Mouse (Mus musculus): ENCODE results near the gene Arl5c.

Arl5c gene

GRCm38 (mm10) chr11:97996691-97997090, 710 bp upstream of the Arl5c start:
- no peak for DNase-seq (ENCODE audit: low spot score in 2 of 2)

GRCm38 (mm10) chr11:97994539-97995100, 1.4 kb downstream of the Arl5c start:
- peak; percentile 86 to 96 for DNase-seq (ENCODE audit: low spot score in 2 of 2)

GRCm38 (mm10) chr11:97988530-97989096, 7.4 kb downstream of the Arl5c start:
- peak; percentile 89 to 94 for DNase-seq (ENCODE audit: low spot score in 2 of 2)

- DNase-seq (ENCODE audit: low spot score in 2 of 2), result peak; percentile 93 to 98
These were observed 8.1 kb downstream of the Arl5c start for GRCm38 (mm10) chr11:97987551-97988526.

GRCm38 (mm10) chr11:97986738-97987465, 9.1 kb downstream of the Arl5c start:
- DNase-seq (ENCODE audit: low spot score in 2 of 2), result no peak

DNA sequence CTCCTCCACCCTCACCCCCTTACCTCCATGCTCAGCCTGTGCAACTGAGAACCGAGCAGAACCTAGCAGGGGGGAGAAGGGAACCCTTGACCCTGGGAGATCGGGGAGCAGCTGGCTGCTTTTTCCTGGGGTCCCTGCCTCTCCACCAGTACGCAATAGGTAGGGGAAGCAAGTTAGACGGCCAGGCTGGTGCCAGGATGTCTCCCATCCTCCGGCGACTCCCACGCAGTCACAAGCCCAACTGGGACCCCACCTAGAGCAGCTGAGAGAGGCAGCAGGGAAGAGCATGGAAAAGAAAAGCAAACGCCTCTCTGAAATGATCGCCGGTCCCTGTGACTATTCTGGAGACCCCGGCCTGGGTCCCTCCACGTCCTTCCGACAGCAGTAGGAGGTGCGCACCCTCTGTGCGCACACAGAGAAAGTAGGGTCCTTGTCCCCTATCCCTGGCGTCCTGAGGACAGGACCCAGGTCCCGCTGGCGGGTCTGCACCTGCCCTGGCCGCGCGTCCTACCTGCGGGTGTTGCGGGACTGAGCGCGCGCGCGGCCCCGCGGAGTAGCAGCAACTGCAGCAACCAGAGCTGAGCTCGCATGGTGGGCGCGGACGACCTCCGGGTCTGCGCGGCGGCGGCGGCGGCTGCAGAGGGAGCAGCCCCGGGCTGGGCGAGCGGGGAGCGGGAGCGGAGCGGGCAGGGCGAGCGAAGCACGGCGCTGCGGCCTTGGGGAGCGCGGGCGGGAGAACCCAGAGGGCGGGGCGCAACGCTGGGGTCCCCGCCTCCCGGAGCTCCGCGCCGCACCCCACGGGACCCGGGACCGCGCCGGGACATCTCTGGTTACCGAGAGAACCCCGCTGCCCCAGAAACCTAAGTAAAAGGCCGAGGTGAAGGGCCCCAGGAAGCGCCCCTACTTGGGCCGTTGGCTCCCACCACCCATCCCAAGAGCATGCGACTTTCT, 10.0 kb downstream of the Arl5c start, which contains the start of gene Plxdc1:
Gene Plxdc1, minus strand, starts transcription at position 718 of the 951 bp plus-strand sequence.
- DNase-seq (ENCODE audit: low spot score in 2 of 2), result peak; percentile 47 to 75

GRCm38 (mm10) chr11:97983983-97984382, 12.0 kb downstream of the Arl5c start:
- DNase-seq (ENCODE audit: low spot score in 2 of 2), result no peak

GRCm38 (mm10) chr11:97983506-97983905, 12.5 kb downstream of the Arl5c start:
- DNase-seq (ENCODE audit: low spot score in 2 of 2), result no peak

DNA sequence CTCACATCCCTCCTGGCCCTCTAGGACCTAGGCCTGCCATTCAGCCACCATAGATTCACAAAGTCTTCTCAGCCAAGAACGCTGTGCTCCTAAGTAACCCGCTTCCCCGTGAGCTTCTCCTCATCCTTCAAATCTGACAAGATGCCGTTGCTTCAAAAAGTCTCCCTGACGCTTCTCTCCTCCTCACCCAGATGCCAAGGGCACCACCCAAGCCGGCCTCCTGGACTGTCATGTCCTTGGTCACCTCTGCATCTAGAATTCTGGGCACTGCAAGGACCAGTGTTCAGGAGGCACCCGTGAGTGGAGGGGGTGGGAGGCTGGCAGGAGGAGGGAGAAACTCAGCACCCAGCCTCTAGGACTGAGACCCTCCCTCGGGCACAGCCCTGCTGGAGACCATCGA, 13.3 kb downstream of the Arl5c start:
- no peak for DNase-seq (ENCODE audit: low spot score in 2 of 2)

DNA sequence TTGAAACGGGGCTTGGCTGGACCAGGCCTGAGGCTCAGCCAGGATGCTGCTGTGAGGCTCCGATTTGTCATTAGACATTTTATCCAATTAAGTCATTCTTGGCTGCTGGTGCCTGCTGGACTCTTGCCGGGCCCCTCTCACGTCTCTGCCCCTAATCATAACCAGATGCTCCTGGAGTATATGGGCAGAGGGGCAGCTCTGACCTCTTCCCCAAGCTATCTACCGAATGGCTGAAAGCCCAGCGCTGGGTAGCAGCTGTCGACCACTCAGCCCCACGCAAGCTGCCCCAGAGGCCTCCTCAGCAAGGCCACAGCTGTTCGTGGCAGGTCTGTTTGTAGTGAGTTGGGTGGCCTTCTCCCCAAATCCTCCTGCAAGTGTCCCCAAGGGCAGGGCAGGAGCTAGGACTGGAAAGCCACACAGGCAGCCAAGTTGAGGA, 15.4 kb downstream of the Arl5c start:
- no peak for DNase-seq (ENCODE audit: low spot score in 2 of 2)

- no peak for DNase-seq (ENCODE audit: low spot score in 2 of 2)
These were observed 16.0 kb downstream of the Arl5c start for GRCm38 (mm10) chr11:97979824-97980495.

DNA sequence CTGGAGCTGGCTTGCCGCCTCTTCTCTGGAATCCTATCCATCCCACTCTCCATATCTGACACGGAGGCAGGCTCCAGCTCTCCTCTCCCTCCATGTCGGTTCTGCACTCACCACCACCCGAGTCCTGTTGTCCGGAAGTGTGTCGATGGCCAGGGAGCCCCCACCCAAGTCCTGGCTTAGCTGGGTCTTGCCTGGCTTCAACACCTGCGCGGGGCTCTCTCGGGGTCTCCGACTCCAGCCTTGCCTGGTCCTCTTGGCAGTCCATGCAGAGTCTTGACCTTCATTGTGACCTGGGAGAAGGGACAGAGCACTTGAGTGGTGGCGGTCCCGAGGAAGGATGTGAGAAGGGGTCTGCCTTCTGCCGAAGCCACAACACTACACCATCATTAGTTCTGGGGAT, 17.6 kb downstream of the Arl5c start:
- DNase-seq (ENCODE audit: low spot score in 2 of 2), result no peak

GRCm38 (mm10) chr11:97977797-97978196, 18.2 kb downstream of the Arl5c start:
- no peak for DNase-seq (ENCODE audit: low spot score in 2 of 2)

DNA sequence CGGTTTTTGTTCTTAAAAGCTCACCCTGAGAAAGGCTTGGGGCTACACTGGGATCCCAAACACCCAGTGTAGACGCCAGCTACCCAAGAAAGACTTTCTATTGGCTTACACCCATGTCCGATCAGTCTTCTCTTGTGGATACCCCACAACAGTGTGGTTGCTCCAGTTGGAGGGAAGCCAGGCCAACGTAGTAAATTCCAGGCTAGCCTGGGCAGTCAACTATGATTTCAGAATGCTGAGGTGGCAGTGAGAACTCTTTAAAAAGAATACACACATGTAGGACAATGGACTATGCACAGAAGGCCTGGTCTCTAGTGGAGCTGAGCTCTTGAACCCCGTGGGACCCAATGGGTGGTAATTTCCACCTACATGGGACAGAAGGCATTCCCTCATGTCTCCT, 21.2 kb downstream of the Arl5c start:
- no peak for DNase-seq (ENCODE audit: low spot score in 2 of 2)

DNA sequence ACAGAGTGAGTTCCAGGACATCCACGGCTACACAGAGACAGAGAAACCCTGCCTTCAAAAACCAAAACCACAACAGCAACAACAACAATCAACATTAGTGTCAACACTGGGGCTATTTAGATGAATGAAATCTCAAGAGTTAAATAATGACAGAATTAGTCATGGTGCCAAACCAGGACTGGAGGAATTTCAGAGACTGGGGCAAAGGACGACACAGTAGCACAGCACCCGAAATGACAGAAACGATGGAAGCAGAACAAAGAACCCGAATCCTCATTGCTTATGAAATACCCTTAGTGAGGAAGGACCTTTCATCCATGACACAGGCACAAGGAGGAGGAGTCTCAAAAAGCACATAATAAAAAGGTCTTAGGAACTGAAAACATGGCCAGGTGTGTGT, 21.8 kb downstream of the Arl5c start:
- no peak for DNase-seq (ENCODE audit: low spot score in 2 of 2)

DNA sequence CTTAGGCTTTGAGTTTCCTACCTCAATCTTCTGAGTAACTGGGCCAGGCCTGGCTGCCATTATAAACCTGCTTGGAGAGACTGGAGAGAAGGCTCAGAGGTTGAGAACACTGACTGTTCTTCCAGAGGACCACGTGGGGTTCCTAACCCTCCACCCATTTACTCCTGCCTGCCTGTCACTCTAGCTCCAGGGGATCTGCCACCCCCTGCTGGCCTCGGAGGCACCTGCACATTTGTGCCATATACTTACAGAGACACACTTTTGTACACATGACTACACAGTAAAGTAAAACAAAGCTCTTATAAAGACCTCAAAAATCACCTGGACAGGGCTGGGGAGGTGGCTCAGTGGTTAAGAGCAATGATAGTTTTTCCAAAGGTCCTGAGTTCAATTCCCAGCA, 23.5 kb downstream of the Arl5c start:
- DNase-seq (ENCODE audit: low spot score in 2 of 2), result no peak

DNA sequence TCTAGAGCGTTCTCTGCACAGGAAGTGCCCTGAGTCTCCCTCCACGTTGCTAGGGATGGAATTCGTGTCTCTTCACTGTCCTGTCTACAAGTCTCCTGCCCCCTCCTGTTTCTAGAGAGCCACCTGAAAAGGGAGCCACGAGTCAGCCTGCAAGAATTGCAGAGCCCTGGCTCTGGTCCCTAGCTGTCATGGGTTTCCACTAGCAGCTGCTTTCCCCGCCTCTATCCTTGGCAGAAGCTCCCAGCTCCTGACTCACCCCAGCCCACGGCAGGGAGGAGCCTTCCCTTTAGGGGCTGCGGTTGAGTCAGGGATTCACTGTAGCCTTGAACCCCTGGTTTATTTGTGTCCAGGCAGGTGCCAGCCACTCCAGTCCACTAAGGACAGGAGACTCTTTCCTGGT, 24.7 kb downstream of the Arl5c start:
- no peak for DNase-seq (ENCODE audit: low spot score in 2 of 2)

DNA sequence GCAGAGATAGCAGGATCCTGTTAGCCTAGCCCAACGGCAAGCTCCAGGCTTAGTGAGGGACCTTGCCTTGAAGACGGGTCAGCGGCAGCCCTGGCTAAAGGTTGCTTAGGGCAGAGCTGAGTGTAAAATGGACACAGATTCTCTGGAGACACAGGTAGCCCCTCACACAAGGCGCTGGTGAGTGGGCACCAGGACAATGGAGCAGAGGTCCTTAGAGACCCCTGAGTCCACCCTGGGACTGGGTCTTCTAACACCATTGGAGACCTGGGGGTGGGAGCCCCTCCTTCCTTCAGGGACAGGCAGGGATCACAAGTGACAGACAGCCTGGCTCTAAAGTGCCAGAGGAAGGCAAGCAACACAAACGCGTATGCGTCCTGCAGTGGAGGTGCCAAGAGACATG, 25.2 kb downstream of the Arl5c start:
- DNase-seq (ENCODE audit: low spot score in 2 of 2), result no peak

DNA sequence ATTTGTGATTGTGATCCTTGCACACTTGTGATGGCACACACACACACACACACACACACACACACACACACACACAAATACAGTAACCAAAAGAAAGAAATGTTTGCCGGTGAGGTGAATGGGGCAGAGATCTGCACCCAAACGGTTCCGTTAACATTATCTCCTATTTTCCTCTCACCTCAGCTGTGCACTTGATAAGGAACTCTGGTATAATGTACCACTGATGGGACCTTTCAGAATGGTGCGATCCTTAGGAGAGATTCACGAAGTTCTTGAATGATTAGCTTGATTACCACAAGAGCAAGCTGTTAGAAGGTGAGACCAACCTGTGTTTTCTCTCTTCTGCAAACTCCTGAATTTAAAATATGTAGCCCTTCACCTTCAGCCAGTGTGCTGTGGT, 27.6 kb downstream of the Arl5c start:
- no peak for DNase-seq (ENCODE audit: low spot score in 2 of 2)

GRCm38 (mm10) chr11:97967114-97967513, 28.9 kb downstream of the Arl5c start:
- no peak for DNase-seq (ENCODE audit: low spot score in 2 of 2)
